Mouse (Mus musculus) intestine, embryonic 16.5 days (tissue): ENCODE measurements around the gene Pole. TPM values are rescaled to one million over a fixed set of nuclear protein-coding genes. Genes with fewer than 3 reads are reported as not detected.

Experiments
- ATAC-seq: fragments of 200-750 bp; cut with Nextera tagmentation; 2 replicates; pipeline ENCODE4 v1.8.0; 2017; ENCODE audit warnings: moderate TSS enrichment, moderate library complexity
- H3K27ac ChIP-seq: fragments of 300-500 bp; sonication (generic); 2 replicates; pipeline ENCODE4 v1.5.1; 2014; ENCODE audit warnings: mild to moderate bottlenecking, low read length
- H3K27me3 ChIP-seq: fragments of 300-500 bp; sonication (generic); replicated peaks from 2 replicates; pipeline ENCODE4 v1.6.1; 2014; ENCODE audit warnings: low read length, control low read depth, mixed read lengths; ENCODE audit not compliant: control insufficient read depth, insufficient read depth
- H3K36me3 ChIP-seq: fragments of 300-500 bp; sonication (generic); 2 replicates; pipeline ENCODE4 v1.6.1; 2014; ENCODE audit warnings: low read length, control low read depth; ENCODE audit not compliant: control insufficient read depth, insufficient read depth
- H3K4me1 ChIP-seq: fragments of 300-500 bp; sonication (generic); 2 replicates; pipeline ENCODE4 v1.6.1; 2014; ENCODE audit warnings: low read length, control low read depth, mixed read lengths; ENCODE audit not compliant: control insufficient read depth, insufficient read depth
- H3K4me2 ChIP-seq: fragments of 300-500 bp; sonication (generic); 2 replicates; pipeline ENCODE4 v1.6.1; 2014; ENCODE audit warnings: low read depth, low read length, control low read depth
- H3K4me3 ChIP-seq: fragments of 300-500 bp; sonication (generic); 2 replicates; pipeline ENCODE4 v1.5.1; 2014; ENCODE audit warnings: mild to moderate bottlenecking, low read length
- H3K9ac ChIP-seq: fragments of 300-500 bp; sonication (generic); 2 replicates; pipeline ENCODE4 v1.6.1; 2014; ENCODE audit warnings: low read depth, low read length
- H3K9me3 ChIP-seq: fragments of 300-500 bp; sonication (generic); 2 replicates; pipeline ENCODE4 v1.6.1; 2016; ENCODE audit warnings: low read length, control low read depth; ENCODE audit not compliant: control insufficient read depth
- WGBS: fragments of 180-500 bp; shearing (Covaris S2); extraction: QIAGEN DNeasy Blood & Tissue Kit; methylation state at CpG from one replicate; pipeline ENCODE4 v1.1.7; 2014; 5-methylcytosine and 5-hydroxymethylcytosine counted together
- polyA plus RNA-seq: library from polyadenylated mRNA; unstranded; fragments of >200 nt; fragmentation: Nextera tagmentation; extraction: Ambion mirVana; gene quantifications from 2 replicates; pipeline ENCODE4 v1.2.1, GENCODE M21; 2015

The Pole gene
- 14.5 and 15.7 TPM in 2 replicates for polyA plus RNA-seq

DNA sequence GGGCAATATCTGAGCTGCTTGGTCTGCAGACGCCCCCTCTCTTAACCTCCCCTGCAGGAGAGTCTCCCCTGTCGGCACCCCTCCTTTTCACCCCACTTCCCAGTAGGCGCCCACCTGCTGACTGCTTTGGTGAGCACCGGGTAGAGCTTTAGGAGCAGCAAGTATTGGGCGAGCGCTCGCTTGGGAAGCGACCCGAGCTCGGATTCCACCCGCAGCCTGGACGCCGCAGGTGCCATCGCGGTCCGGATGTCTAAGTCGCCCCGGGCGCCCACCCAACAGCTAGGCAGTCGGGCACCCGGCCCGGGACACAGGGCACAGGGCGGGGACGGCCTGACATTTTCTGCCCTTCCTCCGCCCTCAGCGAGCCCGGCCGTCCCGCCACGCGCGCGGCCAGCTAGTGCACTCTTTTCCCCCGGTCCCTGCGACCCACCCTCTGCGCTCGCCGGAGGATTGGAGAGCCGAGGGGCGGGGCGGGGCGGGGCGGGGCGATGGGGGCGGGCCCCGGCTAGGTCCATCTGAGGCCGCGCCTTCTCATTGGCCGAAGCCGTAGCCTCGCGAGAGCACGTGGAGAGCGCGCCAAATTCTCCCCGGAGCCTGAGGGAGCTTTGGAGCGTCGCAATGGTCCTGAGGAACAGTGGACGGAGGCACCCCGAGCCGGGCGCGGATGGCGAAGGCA lies at the start of gene Pole, which contains the start of gene Pxmp2:
Pole (plus strand) TSS at position 537 of the 676 bp plus-strand sequence.
Pxmp2 (minus strand) TSS at position 417 of the 676 bp plus-strand sequence.
- peak; percentile 99 for ATAC-seq
- Histone ChIP-seq H3K4me2 (peak within 1 kb of the TSS; percentile 99), H3K9ac (peak within 1 kb of the TSS; percentile 91), H3K9me3 (no peaks in the 10 kb centered on the region), H3K27me3 (peaks cover 2% of the 10 kb centered on the region; the same call in 1 of the 2 replicates), H3K36me3 (no peaks in the 10 kb centered on the region), H3K27ac (peak within 1 kb of the TSS; percentile 37; the same call in 1 of the 2 replicates), H3K4me1 (peaks cover 13% of the 10 kb centered on the region), H3K4me3 (peak within 1 kb of the TSS; percentile 83)
- under 1% methylated on average over 56 of the region's 64 CpGs for WGBS

DNA sequence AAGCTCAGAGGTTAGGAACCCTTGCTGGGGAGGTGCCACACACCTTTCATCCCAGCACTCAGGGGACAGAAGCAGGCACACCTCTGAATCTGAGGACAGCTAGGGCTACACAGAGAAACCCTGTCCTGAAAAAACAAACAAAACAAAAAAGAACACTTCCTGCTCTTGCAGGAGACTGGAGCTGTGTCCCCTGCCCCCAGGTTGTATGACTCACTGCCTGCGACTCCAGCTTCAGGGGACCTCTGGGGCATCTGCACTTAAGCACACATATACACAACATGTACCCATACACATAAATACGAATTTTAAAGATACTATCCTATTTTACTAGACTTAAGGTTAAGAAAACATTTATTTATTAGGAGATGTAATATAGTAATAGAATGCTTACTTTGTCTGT lies 42.0 kb upstream of the Pole start:
- WGBS, result 81% methylated on average over 2 of the region's 2 CpGs
- Histone ChIP-seq H3K4me3 (no peak overlapping the region), H3K4me1 (no peaks in the 10 kb centered on the region), H3K9me3 (no peaks in the 10 kb centered on the region), H3K4me2 (no peak overlapping the region), H3K27ac (no peak overlapping the region), H3K9ac (no peak overlapping the region), H3K27me3 (no peaks in the 10 kb centered on the region), H3K36me3 (peaks cover 27% of the 10 kb centered on the region; the same call in 1 of the 2 replicates)
- no peak for ATAC-seq

DNA sequence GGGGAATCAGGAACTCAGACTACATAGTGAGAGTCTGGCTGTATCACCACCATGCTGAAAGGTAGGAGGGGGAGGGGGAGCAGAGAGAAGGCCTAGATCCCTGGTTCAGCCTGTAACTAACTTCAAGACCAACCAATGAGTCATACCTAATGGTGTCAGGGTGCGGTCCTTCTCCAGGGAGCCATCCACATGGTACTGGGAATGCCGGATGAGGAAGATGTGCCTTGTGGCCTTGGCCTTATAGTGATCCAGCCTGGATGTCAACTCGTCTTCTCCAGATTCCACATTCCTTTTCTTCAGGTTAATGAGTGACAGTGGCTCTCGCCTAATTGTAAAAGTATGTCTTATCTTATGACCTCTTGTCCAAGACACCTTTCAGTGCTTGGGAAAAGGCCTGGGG lies 19.2 kb upstream of the Pole start:
- no peak for ATAC-seq
- Histone ChIP-seq H3K9ac (no peak overlapping the region), H3K27me3 (no peaks in the 10 kb centered on the region), H3K9me3 (no peaks in the 10 kb centered on the region), H3K27ac (no peak overlapping the region), H3K4me3 (no peak overlapping the region), H3K36me3 (peaks cover 10% of the 10 kb centered on the region), H3K4me2 (no peak overlapping the region), H3K4me1 (peaks cover 5% of the 10 kb centered on the region)
- WGBS, result 78% methylated on average over 4 of the region's 4 CpGs

DNA sequence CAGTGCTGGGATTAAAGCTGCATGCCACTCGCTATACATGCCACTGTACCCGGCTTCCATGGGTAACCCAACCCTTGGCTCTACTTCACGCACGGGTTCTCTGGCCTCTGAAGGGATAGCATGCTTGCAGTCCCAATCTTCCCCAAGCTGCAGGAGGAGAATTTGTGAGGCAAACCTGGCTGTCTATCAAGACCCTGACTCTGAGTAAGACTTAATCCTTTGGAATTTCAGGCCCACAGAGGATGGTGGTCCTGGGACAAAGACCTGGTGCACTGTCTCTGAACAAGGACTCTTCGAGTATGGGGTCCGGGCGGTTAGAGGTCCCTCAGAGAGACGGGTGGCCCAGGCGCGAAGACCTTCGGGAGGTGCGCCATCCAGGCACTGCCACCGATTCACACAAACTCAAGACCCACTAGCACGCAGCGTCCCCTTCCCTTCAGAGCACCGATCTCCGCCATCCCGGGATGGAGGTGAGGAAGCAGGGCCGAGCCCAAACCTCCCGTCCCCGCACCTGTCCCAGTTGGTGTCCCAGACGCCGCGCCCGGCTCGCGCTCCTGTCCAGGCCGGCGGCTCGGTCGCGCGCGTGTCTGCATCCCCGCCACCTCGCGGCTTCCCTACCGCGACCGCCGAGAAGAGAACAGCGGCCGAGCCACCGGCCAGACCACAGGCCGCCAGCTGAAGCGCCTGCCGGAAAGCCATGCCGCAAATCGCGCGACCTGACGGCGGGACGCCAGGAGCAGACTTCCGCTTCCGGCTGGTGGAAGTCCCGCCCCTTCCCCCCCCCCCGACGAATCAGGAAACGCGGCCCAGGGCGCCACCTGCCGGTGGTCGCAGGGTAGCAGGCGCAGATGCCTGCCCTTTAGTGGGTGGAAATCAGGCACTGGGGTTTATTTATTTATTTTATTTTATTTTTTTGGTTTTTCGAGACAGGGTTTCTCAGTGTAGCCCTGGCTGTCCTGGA lies 16.7 kb upstream of the Pole start, which contains the start of gene Pgam5:
Pgam5 (minus strand) TSS at position 773 of the 961 bp plus-strand sequence.
- ATAC-seq, result peak; percentile 90
- Histone ChIP-seq H3K27ac (peak within 1 kb of the TSS; percentile 45; the same call in 1 of the 2 replicates), H3K4me1 (peaks cover 5% of the 10 kb centered on the region), H3K4me2 (peak within 1 kb of the TSS; percentile 83), H3K9ac (peak within 1 kb of the TSS; percentile 87), H3K4me3 (peak within 1 kb of the TSS; percentile 85), H3K9me3 (no peaks in the 10 kb centered on the region), H3K36me3 (peaks cover 10% of the 10 kb centered on the region), H3K27me3 (no peaks in the 10 kb centered on the region)
- WGBS, result under 1% methylated on average over 65 of the region's 66 CpGs

DNA sequence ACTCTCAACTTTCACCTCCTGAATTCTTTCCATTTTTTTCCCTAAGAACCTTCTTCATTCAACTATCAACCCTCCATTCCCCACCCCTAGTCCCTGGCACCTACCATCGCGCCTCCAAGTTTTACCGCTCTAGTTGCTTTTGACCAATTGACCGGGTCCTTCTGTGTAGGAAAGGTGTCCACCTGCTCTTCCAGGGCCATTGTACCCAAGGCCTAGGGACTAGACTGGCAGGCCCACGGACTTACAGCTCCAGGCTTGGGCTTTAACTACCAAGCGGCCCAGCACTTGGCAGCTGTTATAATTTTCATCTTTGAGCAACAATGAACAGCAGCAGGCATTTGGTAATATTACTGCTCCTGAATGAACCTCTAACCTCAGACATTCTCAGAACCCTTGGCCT lies 15.9 kb upstream of the Pole start:
- H3K9me3 ChIP-seq, result no peaks in the 10 kb centered on the region
- no peak overlapping the region for H3K27ac ChIP-seq
- H3K27me3 ChIP-seq, result no peaks in the 10 kb centered on the region
- WGBS, result 94% methylated on average over 6 of the region's 6 CpGs
- no peak for ATAC-seq
- H3K4me3 ChIP-seq, result no peak overlapping the region
- H3K4me1 ChIP-seq, result peaks cover 5% of the 10 kb centered on the region
- no peak overlapping the region for H3K9ac ChIP-seq
- H3K36me3 ChIP-seq, result 0 out of 2 replicates have a peak, but pooled peaks cover 2% of the 10 kb centered on the region
- no peak overlapping the region for H3K4me2 ChIP-seq

DNA sequence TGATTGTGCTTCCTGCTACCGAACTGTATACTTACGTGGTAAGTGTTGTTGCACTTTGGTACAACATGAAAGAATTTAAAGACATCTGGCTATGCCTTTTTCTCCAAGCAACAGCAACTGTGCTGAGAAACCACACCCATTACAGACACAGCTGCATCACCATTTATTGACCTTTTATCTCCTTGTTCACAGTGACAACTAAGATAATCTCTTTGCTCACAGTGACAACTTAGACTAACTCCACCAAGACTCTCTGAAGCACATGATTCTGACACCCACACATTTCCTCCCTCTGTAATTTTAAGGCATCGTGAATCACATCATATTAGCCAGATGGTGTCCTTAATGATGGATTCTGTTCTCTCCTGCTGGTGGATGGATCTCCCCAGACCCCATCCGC lies 12.0 kb upstream of the Pole start:
- Histone ChIP-seq H3K4me2 (no peak overlapping the region), H3K4me3 (no peak overlapping the region), H3K27ac (no peak overlapping the region), H3K4me1 (no peaks in the 10 kb centered on the region), H3K27me3 (no peaks in the 10 kb centered on the region), H3K9me3 (no peaks in the 10 kb centered on the region), H3K36me3 (no peaks in the 10 kb centered on the region), H3K9ac (no peak overlapping the region)
- ATAC-seq, result no peak
- 74% methylated on average over 4 of the region's 4 CpGs for WGBS

DNA sequence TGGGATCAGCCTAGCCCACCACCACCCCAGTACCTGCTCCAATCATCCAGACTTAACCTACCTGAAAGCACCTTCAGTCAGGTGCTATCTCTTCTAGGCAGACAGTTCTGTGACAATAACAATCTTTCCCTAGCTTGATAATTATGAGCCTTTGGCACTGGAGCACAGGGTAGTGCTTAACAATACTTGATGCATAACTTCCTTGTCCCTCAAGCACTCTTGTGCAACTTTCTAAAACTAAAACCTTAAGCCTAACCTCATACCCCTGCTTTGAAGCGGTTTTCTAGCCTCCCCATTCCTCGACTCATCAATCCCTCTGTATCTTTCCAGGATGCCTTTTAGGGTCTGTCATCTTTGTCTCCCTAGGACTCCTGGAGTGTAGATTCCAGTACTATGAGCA lies 11.3 kb upstream of the Pole start:
- WGBS, result 74% methylated on average over 2 of the region's 2 CpGs
- no peak for ATAC-seq
- H3K4me2 ChIP-seq, result no peak overlapping the region
- no peaks in the 10 kb centered on the region for H3K36me3 ChIP-seq
- H3K4me1 ChIP-seq, result no peaks in the 10 kb centered on the region
- H3K4me3 ChIP-seq, result no peak overlapping the region
- H3K27me3 ChIP-seq, result no peaks in the 10 kb centered on the region
- no peak overlapping the region for H3K9ac ChIP-seq
- H3K9me3 ChIP-seq, result no peaks in the 10 kb centered on the region
- no peak overlapping the region for H3K27ac ChIP-seq

DNA sequence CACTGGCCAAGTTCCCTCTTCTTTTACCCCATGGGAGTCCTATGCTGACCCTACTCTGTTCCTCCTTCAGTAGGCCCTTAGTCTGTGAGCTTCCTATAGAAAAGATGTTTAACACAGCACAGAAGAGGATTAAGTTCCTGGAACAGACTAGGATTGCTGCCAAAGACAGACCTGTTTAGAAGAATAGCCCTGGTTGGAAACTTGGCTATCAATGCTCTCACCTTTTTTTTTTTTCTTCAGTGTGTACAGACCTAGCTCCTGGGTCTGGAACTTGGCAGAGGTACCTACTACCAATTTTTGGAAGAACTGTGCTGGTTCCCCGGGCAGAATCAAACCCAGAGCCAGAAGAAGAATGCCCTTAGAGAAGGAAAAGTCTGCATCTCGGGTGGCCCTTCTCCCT lies 9.7 kb upstream of the Pole start:
- 79% methylated on average over 2 of the region's 2 CpGs for WGBS
- Histone ChIP-seq H3K36me3 (no peaks in the 10 kb centered on the region), H3K27me3 (no peaks in the 10 kb centered on the region), H3K9ac (no peak overlapping the region), H3K4me3 (no peak overlapping the region), H3K4me2 (no peak overlapping the region), H3K4me1 (no peaks in the 10 kb centered on the region), H3K27ac (no peak overlapping the region), H3K9me3 (no peaks in the 10 kb centered on the region)
- ATAC-seq, result no peak

DNA sequence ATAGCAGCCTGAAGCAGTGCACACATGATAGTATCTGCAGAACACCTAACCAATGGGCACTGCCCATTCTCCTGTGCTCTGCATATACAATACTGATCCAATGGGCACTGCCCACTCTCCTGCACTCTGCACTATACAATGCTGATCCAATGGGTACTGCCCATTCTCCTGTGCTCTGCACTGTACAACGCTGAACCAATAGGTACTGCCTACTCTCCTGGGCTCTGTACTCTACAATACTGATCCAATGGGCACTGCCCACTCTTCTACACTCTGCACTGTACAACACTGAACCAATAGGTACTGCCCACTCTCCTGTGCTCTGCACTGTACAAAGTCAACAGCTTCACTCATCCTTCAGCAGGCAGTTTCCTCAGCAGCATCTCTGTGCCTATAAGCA lies 9.2 kb upstream of the Pole start:
- Histone ChIP-seq H3K27me3 (no peaks in the 10 kb centered on the region), H3K4me2 (no peak overlapping the region), H3K27ac (no peak overlapping the region), H3K36me3 (no peaks in the 10 kb centered on the region), H3K9me3 (no peaks in the 10 kb centered on the region), H3K9ac (no peak overlapping the region), H3K4me3 (no peak overlapping the region), H3K4me1 (no peaks in the 10 kb centered on the region)
- ATAC-seq, result no peak
- 90% methylated on average over 1 of the region's 1 CpGs for WGBS
